Mouse (Mus musculus) heart, embryonic 16.5 days (tissue): Measurements from ENCODE around the gene Pygo2. TPM values are rescaled to one million over a fixed set of nuclear protein-coding genes. Genes with fewer than 3 reads are reported as not detected.

Experiments
- ATAC-seq: fragments of 200-750 bp; cut with Nextera tagmentation; replicated peaks from 2 replicates; pipeline ENCODE4 v1.8.0; 2017; ENCODE audit warnings: moderate number of reproducible peaks; ENCODE audit not compliant: insufficient read depth, low FRiP score; ENCODE audit errors: extremely low read depth
- H3K27ac ChIP-seq: fragments of 300-500 bp; sonication (generic); 2 replicates; pipeline ENCODE4 v1.5.1; 2014; ENCODE audit warnings: mild to moderate bottlenecking, low read length, control low read depth, moderate library complexity
- H3K27me3 ChIP-seq: fragments of 300-500 bp; sonication (generic); 2 replicates; pipeline ENCODE4 v1.6.1; 2014; ENCODE audit warnings: low read length, mixed read lengths; ENCODE audit not compliant: control insufficient read depth, insufficient read depth
- H3K36me3 ChIP-seq: fragments of 300-500 bp; sonication (generic); 2 replicates; pipeline ENCODE4 v1.6.1; 2014; ENCODE audit not compliant: control insufficient read depth, insufficient read depth
- H3K4me1 ChIP-seq: fragments of 300-500 bp; sonication (generic); 2 replicates; pipeline ENCODE4 v1.6.1; 2014; ENCODE audit warnings: low read length, mixed read lengths; ENCODE audit not compliant: control insufficient read depth, insufficient read depth
- H3K4me2 ChIP-seq: fragments of 300-500 bp; sonication (generic); 2 replicates; pipeline ENCODE4 v1.6.1; 2014; ENCODE audit warnings: low read depth, mild to moderate bottlenecking, control low read depth, low read length
- H3K4me3 ChIP-seq: fragments of 300-500 bp; sonication (generic); 2 replicates; pipeline ENCODE4 v1.5.1; 2014; ENCODE audit warnings: mild to moderate bottlenecking, control low read depth, low read length
- H3K9ac ChIP-seq: fragments of 300-500 bp; sonication (generic); 2 replicates; pipeline ENCODE4 v1.6.1; 2014; ENCODE audit warnings: low read length, control low read depth
- H3K9me3 ChIP-seq: fragments of 300-500 bp; sonication (generic); replicated peaks from 2 replicates; pipeline ENCODE4 v1.6.1; 2016; ENCODE audit warnings: low read length; ENCODE audit not compliant: control insufficient read depth
- WGBS: fragments of 180-500 bp; shearing (Covaris S2); extraction: QIAGEN DNeasy Blood & Tissue Kit; methylation state at CpG from one replicate; pipeline ENCODE4 v1.1.7; 2014; 5-methylcytosine and 5-hydroxymethylcytosine counted together
- polyA plus RNA-seq: library from polyadenylated mRNA; unstranded; fragments of >200 nt; fragmentation: Nextera tagmentation; extraction: Ambion mirVana; gene quantifications from 2 replicates; pipeline ENCODE4 v1.2.1, GENCODE M21; 2015

Gene Pygo2
- polyA plus RNA-seq, 1 experiment from 2014 or later = 21.8 TPM

GRCm38 (mm10) chr3:89385451-89385850 is 44.6 kb upstream of the Pygo2 start:
- ATAC-seq = no peak
- Histone ChIP-seq H3K36me3 (peaks cover 1% of the 10 kb centered on the region; the same call in 1 of the 2 replicates), H3K4me3 (no peak overlapping the region), H3K27ac (no peak overlapping the region), H3K4me2 (no peak overlapping the region), H3K4me1 (peaks cover 7% of the 10 kb centered on the region), H3K9ac (no peak overlapping the region), H3K9me3 (no peaks in the 10 kb centered on the region), H3K27me3 (no peaks in the 10 kb centered on the region)
- 44% methylated on average over 11 of the region's 11 CpGs for WGBS

DNA sequence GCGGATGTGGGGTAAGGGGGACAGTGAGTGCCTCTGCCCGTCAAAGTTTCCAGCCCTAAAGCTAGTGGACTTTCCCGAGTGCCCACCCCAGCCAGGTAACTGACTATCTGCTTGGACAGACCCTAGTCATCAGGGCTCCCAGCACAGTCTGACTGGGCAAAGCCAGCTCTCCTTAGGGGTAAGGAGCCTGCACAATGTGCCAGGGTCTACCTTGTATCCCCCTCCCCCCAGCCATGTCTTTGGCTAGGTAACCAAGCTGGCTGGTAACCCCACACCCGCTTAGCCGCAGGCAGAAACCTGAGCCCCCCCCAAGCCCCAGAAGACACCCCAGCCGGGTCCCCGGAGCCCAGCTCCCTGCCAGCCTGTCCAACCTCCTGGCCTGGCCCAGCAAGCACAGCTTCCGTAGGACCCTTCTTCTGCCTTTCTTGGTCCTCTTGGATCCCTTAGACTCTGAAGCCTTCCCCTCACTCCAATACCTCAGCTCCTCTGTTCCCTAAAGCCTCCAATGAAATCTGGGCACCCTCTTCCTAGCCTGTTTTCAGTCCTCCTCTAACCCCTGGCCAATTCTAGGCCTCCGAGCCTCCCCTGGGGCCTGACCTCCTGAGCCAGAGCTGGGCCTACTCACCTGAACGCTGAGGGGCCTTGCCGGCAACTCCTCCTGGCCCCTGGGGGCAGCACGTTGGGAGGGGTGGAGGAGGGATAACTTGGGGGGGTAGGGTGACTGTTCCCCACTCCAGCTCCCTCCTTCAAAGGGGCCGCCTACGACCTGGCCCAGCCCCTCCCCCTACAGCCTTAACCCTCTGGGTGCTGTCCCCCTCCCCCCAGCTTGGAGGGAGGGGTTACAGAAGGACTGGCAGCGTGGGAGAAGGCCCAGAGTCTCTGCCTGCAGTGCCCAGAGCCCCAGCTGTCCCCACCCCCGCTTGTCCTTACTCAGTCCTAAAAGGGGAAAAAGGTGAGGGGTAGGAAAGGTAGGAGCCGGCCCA is 43.3 kb upstream of the Pygo2 start:
- H3K4me2 ChIP-seq = no peak overlapping the region
- H3K27me3 ChIP-seq = no peaks in the 10 kb centered on the region
- 62% methylated on average over 17 of the region's 17 CpGs for WGBS
- H3K9ac ChIP-seq = no peak overlapping the region
- ATAC-seq = no peak
- no peaks in the 10 kb centered on the region for H3K36me3 ChIP-seq
- no peak overlapping the region for H3K27ac ChIP-seq
- H3K9me3 ChIP-seq = no peaks in the 10 kb centered on the region
- peaks cover 15% of the 10 kb centered on the region for H3K4me1 ChIP-seq
- H3K4me3 ChIP-seq = no peak overlapping the region

GRCm38 (mm10) chr3:89387632-89388031 is 42.4 kb upstream of the Pygo2 start:
- WGBS = 85% methylated on average over 11 of the region's 11 CpGs
- Histone ChIP-seq H3K27me3 (no peaks in the 10 kb centered on the region), H3K9me3 (no peaks in the 10 kb centered on the region), H3K36me3 (no peaks in the 10 kb centered on the region), H3K9ac (no peak overlapping the region), H3K4me1 (peaks cover 15% of the 10 kb centered on the region), H3K4me2 (no peak overlapping the region), H3K4me3 (no peak overlapping the region), H3K27ac (no peak overlapping the region)
- ATAC-seq = no peak

DNA sequence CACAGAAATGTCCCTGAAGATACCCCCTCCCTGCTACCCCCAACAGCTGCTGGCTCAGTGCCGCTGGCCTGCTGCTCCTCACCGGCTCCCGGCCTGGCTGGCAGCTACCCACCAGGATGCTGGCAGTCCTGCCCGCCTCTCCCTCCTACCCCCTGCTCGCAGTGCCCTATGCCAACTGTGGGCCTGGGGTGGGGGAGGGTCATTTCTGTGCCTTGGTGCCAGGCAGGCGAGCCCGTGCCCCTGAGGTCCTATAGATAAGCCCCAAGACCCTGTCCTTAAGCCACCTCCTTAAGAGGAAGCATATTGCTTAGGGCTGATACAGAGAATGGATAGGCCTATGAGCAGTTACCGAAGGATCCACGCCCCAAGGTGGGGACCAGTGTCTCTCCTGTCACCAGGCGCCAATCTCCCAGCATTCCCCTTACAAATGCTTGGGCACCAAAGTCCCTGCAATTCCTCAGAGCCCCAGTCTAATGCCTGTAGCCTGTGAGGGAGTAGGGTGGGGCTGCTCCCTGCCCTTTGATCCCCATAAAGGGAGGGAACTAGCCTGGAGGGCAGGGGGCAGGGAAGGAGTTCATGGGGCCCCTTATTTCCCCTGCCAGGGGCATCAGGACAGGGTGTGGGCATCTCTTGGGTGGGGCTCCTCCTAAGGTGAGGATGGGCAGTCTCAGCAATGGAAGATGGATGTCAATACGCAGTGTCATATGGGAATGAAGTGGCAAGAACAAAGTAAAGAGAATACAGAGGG is 41.7 kb upstream of the Pygo2 start:
- no peak overlapping the region for H3K27ac ChIP-seq
- H3K4me1 ChIP-seq = peaks cover 15% of the 10 kb centered on the region
- no peak overlapping the region for H3K4me3 ChIP-seq
- H3K4me2 ChIP-seq = no peak overlapping the region
- H3K9me3 ChIP-seq = no peaks in the 10 kb centered on the region
- H3K36me3 ChIP-seq = no peaks in the 10 kb centered on the region
- no peak for ATAC-seq
- no peak overlapping the region for H3K9ac ChIP-seq
- H3K27me3 ChIP-seq = no peaks in the 10 kb centered on the region
- 74% methylated on average over 11 of the region's 11 CpGs for WGBS

DNA sequence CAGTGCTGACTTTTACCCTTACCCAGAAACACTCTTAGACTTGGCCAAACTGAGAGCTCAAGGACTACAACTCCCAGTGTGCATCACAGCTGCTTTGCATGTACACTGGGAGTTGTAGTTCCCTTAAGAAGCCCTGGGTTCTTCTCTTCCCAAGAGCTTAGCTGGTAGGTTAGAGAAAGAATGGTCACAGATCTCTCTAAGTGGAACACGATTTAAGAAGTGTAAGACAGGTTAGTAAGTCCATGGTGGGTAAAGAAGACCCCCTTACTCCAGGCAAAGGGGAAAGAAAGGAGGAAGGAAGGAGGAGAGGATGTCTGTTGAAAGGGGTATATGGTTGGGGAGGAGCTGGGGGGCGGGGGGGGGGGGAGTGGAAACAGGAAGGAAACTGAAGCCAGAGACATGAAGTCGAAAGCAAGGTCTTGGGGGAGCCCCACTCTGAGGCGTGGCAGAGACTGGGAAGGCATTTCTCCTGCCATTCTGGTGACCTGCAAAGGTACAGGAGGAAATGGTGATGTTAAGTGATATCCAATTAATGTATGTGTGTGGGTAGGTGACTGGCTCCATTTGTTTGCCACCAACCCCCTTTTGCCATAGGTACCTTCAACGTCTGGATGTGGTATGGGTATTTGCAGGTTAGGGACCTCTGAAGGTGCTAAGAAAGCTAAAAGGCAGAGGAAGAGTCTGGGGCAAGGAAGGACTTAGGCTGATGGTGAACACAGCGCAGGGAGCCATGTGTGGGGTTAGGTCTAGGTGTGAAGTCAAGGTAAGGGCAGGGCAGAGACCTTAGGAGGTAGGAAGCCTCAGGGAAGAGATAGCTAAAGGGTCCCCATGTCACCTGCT is 40.9 kb upstream of the Pygo2 start:
- 56% methylated on average over 6 of the region's 6 CpGs for WGBS
- Histone ChIP-seq H3K27me3 (no peaks in the 10 kb centered on the region), H3K36me3 (no peaks in the 10 kb centered on the region), H3K4me2 (no peak overlapping the region), H3K4me3 (no peak overlapping the region), H3K27ac (no peak overlapping the region), H3K4me1 (peaks cover 15% of the 10 kb centered on the region), H3K9ac (no peak overlapping the region), H3K9me3 (no peaks in the 10 kb centered on the region)
- no peak for ATAC-seq

DNA sequence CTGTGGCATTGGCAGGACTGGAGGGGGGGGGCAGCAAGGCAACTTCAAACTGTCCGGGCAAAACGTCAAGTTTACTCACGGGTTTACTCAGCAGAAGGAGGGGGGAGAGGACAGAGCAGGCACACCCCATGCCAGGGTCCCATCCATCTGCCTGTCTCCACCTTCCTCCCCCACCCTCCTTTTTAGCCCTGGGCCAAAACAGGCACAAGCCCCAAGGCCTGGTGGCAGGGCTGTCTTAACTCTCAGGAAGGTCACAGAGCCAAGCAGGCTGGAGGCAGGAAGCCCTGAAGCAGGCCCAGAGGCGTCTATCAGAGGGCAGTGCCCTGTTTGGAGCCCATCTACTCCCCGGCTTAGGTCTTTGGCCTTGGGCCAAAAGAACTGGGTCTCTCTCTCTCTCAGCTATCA is 39.9 kb upstream of the Pygo2 start:
- Histone ChIP-seq H3K4me2 (no peak overlapping the region), H3K4me3 (no peak overlapping the region), H3K27me3 (no peaks in the 10 kb centered on the region), H3K27ac (peak overlapping the region; percentile 73), H3K36me3 (no peaks in the 10 kb centered on the region), H3K9me3 (no peaks in the 10 kb centered on the region), H3K4me1 (peaks cover 15% of the 10 kb centered on the region), H3K9ac (no peak overlapping the region)
- 27% methylated on average over 5 of the region's 5 CpGs for WGBS
- ATAC-seq = no peak

DNA sequence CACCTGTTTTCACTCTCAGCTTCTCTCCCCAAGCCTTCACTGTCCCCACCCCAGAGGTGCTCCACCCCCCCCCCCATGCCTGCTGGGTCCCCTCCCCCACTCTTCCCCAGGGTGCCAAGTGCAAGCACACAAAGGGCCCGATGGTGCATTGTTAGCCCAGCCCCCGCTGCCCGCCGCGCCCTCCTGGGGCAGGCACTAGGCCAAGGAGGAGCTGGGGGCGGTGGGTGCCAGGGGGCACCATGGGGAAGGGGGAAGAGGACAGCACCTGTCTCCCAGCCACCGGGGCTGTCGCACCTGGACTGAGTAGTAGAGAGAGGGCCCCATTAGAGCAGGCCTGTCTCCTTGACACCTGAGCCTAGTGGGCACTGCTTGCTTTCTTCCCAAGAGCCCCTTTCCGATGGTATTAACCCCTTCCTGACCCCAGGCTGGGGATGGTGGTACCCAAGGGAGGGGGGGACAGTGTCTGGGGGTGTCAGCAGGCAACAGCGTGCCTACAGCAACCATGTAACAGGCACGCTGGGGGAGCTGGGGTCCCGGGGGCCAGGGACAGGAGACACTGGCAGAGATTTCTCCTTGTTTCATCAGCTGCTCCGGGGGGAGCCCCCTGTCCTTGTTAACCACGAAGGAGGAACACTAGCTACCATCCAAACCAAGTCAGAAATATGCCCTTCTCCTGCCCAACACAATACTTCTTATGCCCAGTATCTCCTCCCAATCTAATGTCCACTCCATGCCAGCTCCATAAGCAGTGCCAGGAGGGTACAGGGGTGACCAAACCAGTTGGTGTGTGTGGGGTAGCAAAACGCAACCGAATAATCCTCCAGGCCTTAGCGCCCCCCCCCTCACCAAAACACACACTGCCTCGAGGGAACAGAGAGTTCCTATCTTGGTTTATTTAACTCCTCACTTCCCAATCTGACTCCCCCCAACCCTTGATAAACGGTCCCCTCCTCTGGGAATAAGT is 39.0 kb upstream of the Pygo2 start:
- Histone ChIP-seq H3K4me2 (peak overlapping the region; percentile 90), H3K27me3 (no peaks in the 10 kb centered on the region), H3K27ac (peak overlapping the region; percentile 73), H3K36me3 (no peaks in the 10 kb centered on the region), H3K9me3 (no peaks in the 10 kb centered on the region), H3K4me3 (peak overlapping the region; percentile 77), H3K4me1 (peaks cover 24% of the 10 kb centered on the region), H3K9ac (peak overlapping the region; percentile 88)
- no peak for ATAC-seq
- 16% methylated on average over 19 of the region's 19 CpGs for WGBS
